ENCODE assay signal across 10 mouse cellular contexts in genomic region chr14:84446411-84446915, GRCm38 (mm10). TPM values are rescaled to one million over a fixed set of nuclear protein-coding genes. Genes with fewer than 3 reads are reported as not detected.
DNase-seq lines count a peak whose midpoint lies in the region; ATAC-seq and TF ChIP-seq lines count a peak whose summit lies in the region.
"Had no signal": no experiment of that assay in that cellular context is flagged by ENCODE, and none has a peak within 500 bp of the region (broad histone marks: within the 10 kb centered on the region; RNA-seq: fewer than 3 reads in every experiment).

No protein-coding gene starts in this region.

- DNase-seq in gastrocnemius, postnatal 10 days = peak; percentile 10
- no peak for DNase-seq in gastrocnemius, postnatal 36 days
- peak; percentile 2 for DNase-seq in urinary bladder, postnatal 25 days (ENCODE audit: low spot score)
- DNase-seq in urinary bladder, adult 2 months (ENCODE audit: low spot score) = no peak
- no peak for DNase-seq in T-cell, adult 2 months (ENCODE audit: low spot score)
- DNase-seq in thymus, postnatal 14 days = no peak

- intact Hi-C loops in gastrocnemius, postnatal 36 days (cut with DNase I) = no loop called here

- no peaks in the 10 kb centered on the region for H3K36me3 ChIP-seq in intestine, postnatal 0 days (ENCODE audit: control insufficient read depth, insufficient read depth)
- H3K36me3 ChIP-seq in midbrain, embryonic 13.5 days = no peaks in the 10 kb centered on the region

- peak overlapping the region; percentile 67 for H3K4me2 ChIP-seq in intestine, postnatal 0 days (replicated peaks; ENCODE audit: low read depth)
- peak overlapping the region; percentile 94 for H3K4me2 ChIP-seq in midbrain, embryonic 13.5 days (replicated peaks)

- H3K9ac ChIP-seq in intestine, postnatal 0 days (ENCODE audit: low read depth, low read length) = no peak overlapping the region
- H3K9ac ChIP-seq in midbrain, embryonic 13.5 days (replicated peaks) = peak overlapping the region; percentile 76

- no peak for TF ChIP-seq CTCF in intestine, postnatal 0 days (IDR thresholded peaks at IDR 0.05; ENCODE audit: low read depth)

- H3K27me3 ChIP-seq in intestine, postnatal 0 days (replicated peaks; ENCODE audit: control insufficient read depth, insufficient read depth, low read length) = peaks cover 55% of the 10 kb centered on the region
- peaks cover 20% of the 10 kb centered on the region for H3K27me3 ChIP-seq in midbrain, embryonic 13.5 days
- H3K27me3 ChIP-seq: CH12.LX had no signal

- H3K9me3 ChIP-seq in intestine, postnatal 0 days (ENCODE audit: control insufficient read depth) = no peaks in the 10 kb centered on the region
- H3K9me3 ChIP-seq in midbrain, embryonic 13.5 days = no peaks in the 10 kb centered on the region

- 7% methylated on average over 37 of the region's 37 CpGs for WGBS in intestine, postnatal 0 days
- 6% methylated on average over 37 of the region's 37 CpGs for WGBS in midbrain, embryonic 13.5 days

- H3K4me1 ChIP-seq in intestine, postnatal 0 days (replicated peaks; ENCODE audit: control insufficient read depth, insufficient read depth, low read length) = 0 out of 2 replicates have a peak, but pooled peaks cover 5% of the 10 kb centered on the region
- peaks cover 24% of the 10 kb centered on the region for H3K4me1 ChIP-seq in midbrain, embryonic 13.5 days (replicated peaks)

- no peak overlapping the region for H3K27ac ChIP-seq in intestine, postnatal 0 days (ENCODE audit: low read depth, low read length)
- peak overlapping the region; percentile 14; the same call in 1 of the 2 replicates for H3K27ac ChIP-seq in midbrain, embryonic 13.5 days
- H3K27ac ChIP-seq: macrophage had no signal

- no peak for ATAC-seq in intestine, postnatal 0 days
- ATAC-seq in midbrain, embryonic 13.5 days = no peak

- peak overlapping the region; percentile 35 for H3K4me3 ChIP-seq in intestine, postnatal 0 days (ENCODE audit: low read depth, low read length)
- peak overlapping the region; percentile 70 for H3K4me3 ChIP-seq in midbrain, embryonic 13.5 days (replicated peaks)

RNA-seq across cellular contexts. Expression of gene Pcdh17, which starts 3.1 kb away (rescaled TPM):
- 10 to 100 TPM in 1 of 2 experiments, 1 to 10 TPM in 1; 7.2 to 10.2 TPM for total RNA-seq in gastrocnemius, postnatal 10 days (2021)
- total RNA-seq in gastrocnemius, postnatal 36 days (2021) = under 1 TPM; 0.62 to 0.87 TPM
- 1.0 and 1.5 TPM in 2 replicates for polyA plus RNA-seq in urinary bladder, adult 2 months (2012; rRNA removed)
- 2.8 and 3.3 TPM in 2 replicates for polyA plus RNA-seq in intestine, postnatal 0 days (2015; fragmentation: Nextera tagmentation; extraction: Ambion mirVana)
- polyA plus RNA-seq in midbrain, embryonic 13.5 days (2015; fragmentation: Nextera tagmentation; extraction: Ambion mirVana) = 15.3 and 17.6 TPM in 2 replicates
- polyA plus RNA-seq: macrophage had no signal

Comparison
In these comparisons a context has a peak if more than half of its experiments do, and no peak if none do; other contexts are left out.
1. DNase-seq: peak in gastrocnemius, postnatal 10 days (single experiment) and urinary bladder, postnatal 25 days (single experiment); none in gastrocnemius, postnatal 36 days (0 of 2), urinary bladder, adult 2 months (single experiment), T-cell, adult 2 months (single experiment) and thymus, postnatal 14 days (single experiment).